Mouse (Mus musculus) myocyte (in vitro differentiated cells): ENCODE measurements around the gene Nr4a1. TPM values are rescaled to one million over a fixed set of nuclear protein-coding genes. Genes with fewer than 3 reads are reported as not detected.

Experiments used
- H3K27me3 ChIP-seq: one replicate; pipeline ENCODE4 v1.6.1; 2011; ENCODE audit not compliant: control insufficient read depth, insufficient read depth, insufficient read length
- H3K36me3 ChIP-seq: one replicate; pipeline ENCODE4 v1.6.1; 2011; ENCODE audit not compliant: control insufficient read depth, insufficient read depth
- H3K4me2 ChIP-seq: one replicate; pipeline ENCODE4 v1.6.1; 2011; ENCODE audit warnings: low read depth, control low read depth
- H3K4me3 ChIP-seq: one replicate; pipeline ENCODE4 v1.5.1; 2011; ENCODE audit warnings: mild to moderate bottlenecking, control low read depth, moderate library complexity
- H3K79me2 ChIP-seq: one replicate; pipeline ENCODE4 v1.6.1; 2011; ENCODE audit not compliant: control insufficient read depth, insufficient read depth
- H3ac ChIP-seq: one replicate; pipeline ENCODE4 v1.6.1; 2011; ENCODE audit not compliant: control insufficient read depth, insufficient read length
- CEBPB ChIP-seq: IDR thresholded peaks from 2 replicates; pipeline ENCODE4 v1.6.1; 2011; ENCODE audit warnings: mild to moderate bottlenecking, moderate library complexity; ENCODE audit not compliant: poor library complexity, insufficient read depth, severe bottlenecking
- E2F4 ChIP-seq: IDR thresholded peaks from one replicate; pipeline ENCODE4 v1.6.1; 2011; ENCODE audit warnings: mild to moderate bottlenecking, control low read depth, moderate library complexity; ENCODE audit not compliant: insufficient read depth
- MAX ChIP-seq: IDR thresholded peaks from one replicate; pipeline ENCODE4 v1.6.1; 2011; ENCODE audit warnings: low read depth, mild to moderate bottlenecking, control low read depth
- MYOD1 ChIP-seq, 3 experiments: IDR thresholded peaks; one replicate each; pipeline ENCODE4 v1.6.1; 2011; ENCODE audit warnings: control low read depth in 2 of 3, low read depth in 2 of 3, mild to moderate bottlenecking in 2 of 3, moderate library complexity in 1 of 3; ENCODE audit not compliant: insufficient read length in 2 of 3, control insufficient read depth in 1 of 3
- MYOG ChIP-seq, 3 experiments: IDR thresholded peaks; one replicate each; pipeline ENCODE4 v1.6.1; 2011; ENCODE audit warnings: control low read depth in 2 of 3, low read depth in 2 of 3, mild to moderate bottlenecking in 2 of 3; ENCODE audit not compliant: insufficient read length in 2 of 3, control insufficient read depth in 1 of 3, insufficient read depth in 1 of 3
- POLR2A ChIP-seq: IDR thresholded peaks from one replicate; pipeline ENCODE4 v1.6.1; 2011; ENCODE audit warnings: low read depth, mild to moderate bottlenecking, control low read depth, moderate library complexity; ENCODE audit not compliant: insufficient read length
- POLR2AphosphoS2 ChIP-seq: IDR thresholded peaks from one replicate; pipeline ENCODE4 v1.6.1; 2011; ENCODE audit warnings: low read depth, control low read depth; ENCODE audit not compliant: insufficient read length
- REST ChIP-seq: IDR thresholded peaks from one replicate; pipeline ENCODE4 v1.6.1; 2011; ENCODE audit warnings: mild to moderate bottlenecking, control low read depth, moderate library complexity; ENCODE audit not compliant: insufficient read depth, insufficient read length
- SRF ChIP-seq: IDR thresholded peaks from one replicate; pipeline ENCODE4 v1.6.1; 2011; ENCODE audit warnings: low read depth; ENCODE audit not compliant: control insufficient read depth, insufficient read length
- TCF12 ChIP-seq: IDR thresholded peaks from one replicate; pipeline ENCODE4 v1.6.1; 2011; ENCODE audit warnings: mild to moderate bottlenecking, control low read depth; ENCODE audit not compliant: poor library complexity, insufficient read depth, severe bottlenecking
- TCF3 ChIP-seq: IDR thresholded peaks from one replicate; pipeline ENCODE4 v1.6.1; 2011; ENCODE audit warnings: low read depth, control low read depth; ENCODE audit not compliant: insufficient read length
- USF1 ChIP-seq: IDR thresholded peaks from one replicate; pipeline ENCODE4 v1.6.1; 2011; ENCODE audit warnings: low read depth, mild to moderate bottlenecking, control low read depth, moderate library complexity
- polyA plus RNA-seq: library from polyadenylated mRNA; unstranded; fragments of >200 nt; fragmentation: generic; extraction: Trizol; gene quantifications from one replicate; pipeline ENCODE4 v1.2.1, GENCODE M21; 2012; ENCODE audit warnings: missing spikeins

The Nr4a1 gene
- polyA plus RNA-seq, 1 experiment = 15.3 TPM

DNA sequence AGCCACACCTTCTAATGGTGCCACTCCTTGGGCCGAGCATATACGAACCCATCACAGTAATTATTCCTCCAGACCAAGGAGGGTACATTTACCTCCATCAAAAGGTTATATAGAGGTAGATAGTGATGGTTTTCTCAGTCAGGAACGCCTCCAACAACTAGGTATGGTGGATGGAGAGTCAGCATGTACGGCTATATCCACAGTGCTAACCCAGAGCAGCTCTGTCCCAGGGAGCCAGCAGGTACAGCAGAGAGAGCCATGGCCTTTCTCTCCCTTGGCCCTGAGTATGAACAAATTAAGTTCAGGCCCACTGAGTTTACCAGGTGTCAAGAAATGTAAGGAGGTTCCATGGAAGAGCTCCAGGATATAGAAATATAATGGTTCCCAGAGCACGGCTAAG lies 2.1 kb upstream of the Nr4a1 start:
- Histone ChIP-seq H3K36me3 (no peaks in the 10 kb centered on the region), H3ac (no peak overlapping the region), H3K27me3 (no peaks in the 10 kb centered on the region), H3K4me2 (no peak overlapping the region), H3K79me2 (no peaks in the 10 kb centered on the region), H3K4me3 (no peak overlapping the region)
- no peak for TF ChIP-seq USF1
- no peak for TF ChIP-seq TCF3
- no peak for TF ChIP-seq MYOD1 (IDR thresholded peaks at IDR 0.05; ENCODE audit: control insufficient read depth in 1 of 3, insufficient read length in 2 of 3, low read depth in 2 of 3)
- no peak for TF ChIP-seq SRF
- TF ChIP-seq REST = no peak
- TF ChIP-seq E2F4 = no peak
- no peak for TF ChIP-seq CEBPB
- no peak for TF ChIP-seq TCF12
- TF ChIP-seq POLR2AphosphoS2 = no peak

DNA sequence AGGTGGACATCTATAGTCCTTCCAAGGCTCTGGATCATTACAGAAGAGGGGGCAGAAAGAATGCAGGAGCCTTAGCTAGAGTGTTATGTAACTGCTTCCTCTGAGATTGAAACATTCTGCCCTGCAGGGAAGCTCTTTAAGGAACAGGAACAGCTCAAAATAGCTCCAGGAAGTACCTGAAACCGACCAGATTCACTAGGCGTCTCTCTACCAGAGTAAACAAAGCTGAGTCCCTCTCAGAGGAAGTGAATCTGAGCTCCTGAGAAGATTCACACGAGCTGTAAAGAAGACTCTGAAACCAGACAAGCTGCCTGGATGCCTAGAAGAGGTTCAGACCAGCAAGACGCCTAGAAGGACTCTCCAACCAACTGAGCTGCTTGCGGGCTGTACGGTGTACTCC lies 1.5 kb upstream of the Nr4a1 start:
- Histone ChIP-seq H3K79me2 (no peaks in the 10 kb centered on the region), H3K27me3 (no peaks in the 10 kb centered on the region), H3K4me2 (no peak overlapping the region), H3K4me3 (no peak overlapping the region), H3K36me3 (no peaks in the 10 kb centered on the region), H3ac (no peak overlapping the region)
- TF ChIP-seq POLR2AphosphoS2 (no peak), CEBPB (no peak)

DNA sequence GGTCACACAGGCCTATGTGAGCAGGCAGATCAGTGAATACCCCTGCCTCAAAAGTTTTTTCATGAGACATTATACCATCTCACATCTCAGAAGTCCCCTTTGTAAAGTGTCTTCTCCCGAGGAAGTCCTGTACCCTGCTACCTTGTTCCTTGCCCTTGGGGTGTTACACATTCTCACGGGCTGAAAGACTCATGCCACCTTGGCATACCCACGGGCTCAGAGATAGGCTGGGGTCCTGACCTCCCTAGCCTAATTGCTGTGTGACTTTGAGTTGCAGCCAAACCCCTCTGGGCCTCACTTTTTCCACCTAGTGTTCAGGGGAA lies 545 bp upstream of the Nr4a1 start:
- Histone ChIP-seq H3K27me3 (no peaks in the 10 kb centered on the region), H3K4me3 (peak overlapping the region; percentile 31), H3ac (peak overlapping the region; percentile 22), H3K4me2 (peak overlapping the region; percentile 85), H3K79me2 (no peaks in the 10 kb centered on the region), H3K36me3 (no peaks in the 10 kb centered on the region)
- TF ChIP-seq TCF12 (no peak), E2F4 (no peak), POLR2A (no peak), POLR2AphosphoS2 (no peak), REST (no peak), MAX (no peak)

DNA sequence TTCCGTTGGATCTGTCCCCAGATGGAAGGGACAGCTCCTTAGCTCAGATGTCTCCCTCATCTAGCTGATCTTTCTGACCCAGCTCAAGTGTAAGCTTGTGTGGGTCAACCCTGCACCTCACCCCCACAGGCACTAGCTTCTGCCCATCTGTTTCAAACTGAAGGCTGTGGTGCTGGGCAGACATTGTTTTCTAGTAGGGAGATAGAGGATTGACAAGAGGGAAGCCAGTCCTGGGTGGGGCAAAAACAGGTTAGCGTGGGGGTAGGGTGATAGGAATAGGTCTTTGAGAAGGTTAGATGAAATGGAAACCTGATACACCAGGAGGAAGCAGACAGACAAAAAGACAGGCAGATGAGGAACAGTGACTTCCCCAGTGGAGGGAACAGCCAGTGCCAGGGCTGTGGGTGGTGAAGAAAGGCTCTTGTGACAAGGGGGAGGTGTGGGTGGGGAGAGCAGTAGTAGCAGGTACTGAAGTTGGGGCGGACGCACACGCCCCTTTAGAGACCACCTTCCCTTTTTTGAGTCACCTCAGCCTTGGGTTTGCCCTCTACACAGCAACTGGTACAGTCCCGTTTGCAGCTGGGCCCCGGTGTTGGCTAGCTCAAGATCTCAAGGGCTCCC lies 1.9 kb downstream of the Nr4a1 start:
- Histone ChIP-seq H3K4me2 (peak overlapping the region; percentile 93), H3K79me2 (no peaks in the 10 kb centered on the region), H3K27me3 (no peaks in the 10 kb centered on the region), H3K4me3 (peak overlapping the region; percentile 31), H3K36me3 (no peaks in the 10 kb centered on the region), H3ac (no peak overlapping the region)
- TF ChIP-seq USF1 = no peak
- TF ChIP-seq TCF12 = no peak
- TF ChIP-seq POLR2AphosphoS2 = no peak
- TF ChIP-seq MYOG (IDR thresholded peaks at IDR 0.05; ENCODE audit: control insufficient read depth in 1 of 3, insufficient read depth in 1 of 3, insufficient read length in 2 of 3, low read depth in 2 of 3) = no peak
- no peak for TF ChIP-seq SRF
- no peak for TF ChIP-seq TCF3
- TF ChIP-seq REST = no peak
- TF ChIP-seq POLR2A = no peak
- TF ChIP-seq MAX = no peak
- no peak for TF ChIP-seq CEBPB
- TF ChIP-seq MYOD1 (IDR thresholded peaks at IDR 0.05; ENCODE audit: control insufficient read depth in 1 of 3, insufficient read length in 2 of 3, low read depth in 2 of 3) = no peak
- no peak for TF ChIP-seq E2F4

DNA sequence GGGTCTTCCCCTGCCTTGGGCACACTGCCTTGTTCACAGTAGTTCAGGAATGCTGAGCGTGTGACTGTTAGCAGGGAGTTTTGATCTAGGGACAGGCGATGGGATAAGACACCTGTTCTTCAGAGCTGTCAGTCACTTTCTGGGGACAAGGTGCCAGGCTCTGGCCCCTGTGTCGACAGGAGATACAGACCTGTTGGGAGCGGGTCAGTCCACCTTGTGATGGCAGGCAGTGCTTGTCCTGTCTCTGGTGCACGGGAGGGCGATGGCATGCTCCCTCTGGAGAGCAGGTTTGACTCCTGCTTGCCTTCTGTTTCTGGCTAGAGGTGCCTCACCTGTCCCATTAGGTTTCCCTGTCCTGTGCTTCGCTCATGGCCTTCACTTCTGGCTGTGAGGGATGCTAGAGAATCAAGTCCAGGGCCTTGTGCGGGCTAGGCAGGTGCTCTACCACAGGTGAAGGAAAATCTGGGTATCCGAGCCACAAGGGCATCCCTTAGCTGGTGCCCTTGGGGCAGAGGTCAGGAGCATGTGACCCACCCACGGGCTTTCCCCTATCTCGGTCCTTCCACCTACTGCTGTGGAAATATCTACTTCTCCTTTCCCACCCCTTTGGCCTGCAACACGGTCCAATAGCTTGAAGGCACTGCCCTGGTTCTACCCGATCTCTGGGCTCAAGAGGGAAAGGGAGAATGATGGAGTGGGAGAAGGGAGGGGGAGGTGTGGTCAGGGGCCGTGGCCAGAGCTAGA lies 2.6 kb downstream of the Nr4a1 start:
- TF ChIP-seq POLR2A (no peak), SRF (no peak), E2F4 (no peak), TCF12 (no peak), MAX (no peak)
- Histone ChIP-seq H3K36me3 (no peaks in the 10 kb centered on the region), H3K4me3 (no peak overlapping the region), H3K79me2 (no peaks in the 10 kb centered on the region), H3K27me3 (no peaks in the 10 kb centered on the region), H3ac (no peak overlapping the region), H3K4me2 (peak overlapping the region; percentile 18)
